Mouse (Mus musculus) heart, adult 2 months (tissue): ENCODE data around the gene Tmprss2.

Source experiments
- CTCF ChIP-seq: fragments of 200-600 bp; IDR thresholded peaks from 2 replicates; pipeline ENCODE4 v1.8.1; 2022; ENCODE audit warnings: antibody characterized with exemption, mild to moderate bottlenecking, moderate library complexity
- EP300 ChIP-seq: fragments of 200-500 bp; IDR thresholded peaks from 2 replicates; pipeline ENCODE4 v1.6.1; 2011; ENCODE audit warnings: low read depth, low read length, control low read depth; ENCODE audit not compliant: insufficient read depth

DNA sequence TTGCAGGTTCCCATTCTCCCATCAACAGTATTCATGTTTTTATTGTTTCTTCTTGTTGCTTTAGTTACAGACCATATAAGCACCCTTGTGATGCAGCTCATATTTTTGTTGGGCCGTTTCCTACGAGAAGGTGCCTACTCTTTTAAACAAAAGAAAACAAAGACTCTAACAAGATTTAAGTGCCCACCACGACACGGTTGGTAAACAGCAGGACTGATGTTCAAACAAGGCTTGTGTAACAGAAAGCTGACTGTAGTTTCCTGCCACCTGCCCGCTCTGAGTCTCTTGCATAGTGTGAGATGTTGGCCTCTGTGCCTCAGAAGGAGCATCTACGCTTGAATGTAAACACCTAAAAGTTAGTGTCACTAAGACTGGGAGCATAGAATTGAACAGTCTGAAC, 47.5 kb upstream of the Tmprss2 start:
- no peak for TF ChIP-seq CTCF
- TF ChIP-seq EP300, result no peak
